Mouse (Mus musculus) erythroblast, embryonic 14.5 days (primary cell): Measurements from ENCODE around the gene Smim1.

ENCODE experiments used
- GATA1 ChIP-seq: IDR thresholded peaks from 2 replicates; pipeline ENCODE4 v1.6.1; 2012; ENCODE audit warnings: low read length, inconsistent platforms, mixed read lengths
- TAL1 ChIP-seq: IDR thresholded peaks from 3 replicates; pipeline ENCODE4 v1.6.1; 2012; ENCODE audit warnings: low read length, inconsistent platforms, mixed read lengths

- no peak for TF ChIP-seq GATA1
- TF ChIP-seq TAL1, result no peak
Measured at GRCm38 (mm10) chr4:154056046-154056445, 30.0 kb upstream of the Smim1 start.
